26 mouse cellular contexts compared by ENCODE assay signal in genomic region chr13:57854416-57854815, GRCm38 (mm10). TPM values are rescaled to one million over a fixed set of nuclear protein-coding genes. Genes with fewer than 3 reads are reported as not detected.
"Had no signal": no experiment of that assay in that cellular context is flagged by ENCODE, and none has a peak within 500 bp of the region (broad histone marks: within the 10 kb centered on the region; RNA-seq: fewer than 3 reads in every experiment).

No protein-coding gene starts in this region.

- H3K9me3 ChIP-seq: heart, embryonic 12.5 days; hindbrain, embryonic 13.5 days; hindbrain, embryonic 15.5 days; kidney, embryonic 15.5 days; limb, embryonic 13.5 days; limb, embryonic 15.5 days; liver, embryonic 12.5 days had no signal

- H3K4me1 ChIP-seq: heart, embryonic 12.5 days; limb, embryonic 15.5 days; liver, embryonic 12.5 days had no signal

- H3K36me3 ChIP-seq: heart, embryonic 12.5 days; hindbrain, embryonic 13.5 days; hindbrain, embryonic 15.5 days; kidney, embryonic 15.5 days; limb, embryonic 13.5 days; limb, embryonic 15.5 days; liver, embryonic 12.5 days had no signal

- ATAC-seq: forebrain, postnatal 0 days; hindbrain, postnatal 0 days; intestine, embryonic 16.5 days; liver, embryonic 12.5 days had no signal

- H3K4me3 ChIP-seq: heart, adult 2 months; heart, embryonic 12.5 days; hindbrain, embryonic 13.5 days; hindbrain, embryonic 15.5 days; kidney, embryonic 15.5 days; layer of hippocampus, adult 2 months; limb, embryonic 13.5 days; limb, embryonic 15.5 days; liver, embryonic 12.5 days had no signal

- DNase-seq: forebrain, postnatal 0 days; gastrocnemius, postnatal 14 days; gastrocnemius, postnatal 36 days; heart, adult 2 months; heart, postnatal 10 days; heart, postnatal 36 days; kidney, adult 11 months; kidney, adult 2 months; kidney, adult 9 months; kidney, postnatal 14 days; kidney, postnatal 36 days; left cerebral cortex, postnatal 4 days had no signal

- H3K27ac ChIP-seq: heart, adult 2 months; hindbrain, embryonic 15.5 days; hindbrain, postnatal 0 days; kidney, embryonic 15.5 days; kidney, postnatal 0 days; layer of hippocampus, adult 2 months; limb, embryonic 13.5 days; limb, embryonic 15.5 days; liver, embryonic 12.5 days; liver, embryonic 14.5 days had no signal

- H3K27me3 ChIP-seq: hindbrain, embryonic 13.5 days; hindbrain, embryonic 15.5 days; kidney, embryonic 15.5 days; liver, embryonic 12.5 days had no signal

RNA-seq across cellular contexts. Expression of gene Spock1, which starts 53.7 kb away (rescaled TPM):
- total RNA-seq: heart, adult 2 months; hematopoietic stem cell, adult 5-6 weeks; liver, adult 2 months had no signal
- polyA plus RNA-seq: liver, adult 2 months had no signal
